Mouse (Mus musculus) erythroblast, embryonic 14.5 days (primary cell): Measurements from ENCODE around the gene Prdm1.

ENCODE experiments used
- GATA1 ChIP-seq: IDR thresholded peaks from 2 replicates; pipeline ENCODE4 v1.6.1; 2012; ENCODE audit warnings: low read length, inconsistent platforms, mixed read lengths
- TAL1 ChIP-seq: IDR thresholded peaks from 3 replicates; pipeline ENCODE4 v1.6.1; 2012; ENCODE audit warnings: low read length, inconsistent platforms, mixed read lengths

DNA sequence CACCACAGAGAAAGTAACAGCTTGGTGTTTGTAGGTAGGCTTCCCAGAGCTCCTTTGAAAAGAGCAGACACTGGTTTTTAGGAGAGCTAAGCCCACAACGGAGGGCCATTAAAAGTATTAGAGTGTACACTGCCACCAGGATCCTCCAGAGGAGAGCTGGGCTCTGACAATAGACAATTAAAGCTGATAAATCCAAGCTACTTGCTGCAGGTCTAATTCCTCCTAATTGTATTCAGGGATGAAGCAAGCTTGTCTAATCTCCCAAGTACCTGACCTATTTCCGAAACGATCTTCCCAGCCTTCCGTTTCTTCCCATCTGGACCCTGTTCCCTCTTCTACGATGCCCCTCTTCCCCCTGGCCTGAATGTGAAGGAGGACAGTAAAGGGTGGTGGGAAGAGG, 63.7 kb downstream of the Prdm1 start:
- no peak for TF ChIP-seq TAL1
- no peak for TF ChIP-seq GATA1
